In genomic region chr8:84980622-84981358, GRCm38 (mm10) we compare ENCODE assay signal across 8 mouse cellular contexts. TPM values are rescaled to one million over a fixed set of nuclear protein-coding genes. Genes with fewer than 3 reads are reported as not detected.
DNase-seq lines count a peak whose midpoint lies in the region; ATAC-seq lines count a peak whose summit lies in the region.

No protein-coding gene starts in this region.

- peaks cover 84% of the 10 kb centered on the region for H3K4me1 ChIP-seq in embryonic facial prominence, embryonic 13.5 days
- H3K4me1 ChIP-seq in midbrain, embryonic 12.5 days: peaks cover 65% of the 10 kb centered on the region

- H3K4me3 ChIP-seq in embryonic facial prominence, embryonic 13.5 days: no peak overlapping the region; the same call in 1 of the 2 replicates
- H3K4me3 ChIP-seq in midbrain, embryonic 12.5 days: no peak overlapping the region

- no peak for ATAC-seq in embryonic facial prominence, embryonic 13.5 days (ENCODE audit: insufficient number of reproducible peaks, insufficient read depth, low FRiP score, low TSS enrichment, low read depth)
- no peak for ATAC-seq in midbrain, embryonic 12.5 days (ENCODE audit: low FRiP score, low read depth)

- H3K36me3 ChIP-seq in embryonic facial prominence, embryonic 13.5 days: no peaks in the 10 kb centered on the region
- no peaks in the 10 kb centered on the region for H3K36me3 ChIP-seq in midbrain, embryonic 12.5 days

- peak overlapping the region; percentile 28 for H3K9ac ChIP-seq in embryonic facial prominence, embryonic 13.5 days
- no peak overlapping the region for H3K9ac ChIP-seq in midbrain, embryonic 12.5 days (replicated peaks)

- H3K27me3 ChIP-seq in embryonic facial prominence, embryonic 13.5 days: peaks cover 49% of the 10 kb centered on the region
- H3K27me3 ChIP-seq in midbrain, embryonic 12.5 days: peaks cover 89% of the 10 kb centered on the region

- peak overlapping the region; percentile 100 for H3K4me2 ChIP-seq in embryonic facial prominence, embryonic 13.5 days
- 0 out of 2 replicates have a peak overlapping the region, but pooled peaks have one; percentile 12 for H3K4me2 ChIP-seq in midbrain, embryonic 12.5 days (replicated peaks)

- DNase-seq in embryo, embryonic 11 days: peak; percentile 45
- DNase-seq in embryo, embryonic 10.5 days (ENCODE audit: low spot score): no peak
- peak; percentile 94 for DNase-seq in NIH3T3 (ENCODE audit: low read depth)
- DNase-seq in heart, postnatal 4 days: peak; percentile 86
- peak; percentile 83 for DNase-seq in left cerebral cortex, postnatal 4 days
- DNase-seq in thymus, postnatal 25 days: peak; percentile 24

- no peaks in the 10 kb centered on the region for H3K9me3 ChIP-seq in embryonic facial prominence, embryonic 13.5 days
- H3K9me3 ChIP-seq in midbrain, embryonic 12.5 days: no peaks in the 10 kb centered on the region

- H3K27ac ChIP-seq in embryonic facial prominence, embryonic 13.5 days: peak overlapping the region; percentile 30
- H3K27ac ChIP-seq in midbrain, embryonic 12.5 days (replicated peaks): no peak overlapping the region

- WGBS in embryonic facial prominence, embryonic 13.5 days: 28% methylated on average over 11 of the region's 11 CpGs
- WGBS in midbrain, embryonic 12.5 days: 42% methylated on average over 11 of the region's 11 CpGs

- intact Hi-C loops in left cerebral cortex, postnatal 4 days (cut with DNase I): no loop called here

RNA-seq across cellular contexts. Expression of gene Junb, which starts 2.3 kb away (rescaled TPM):
- 10.4 and 11.2 TPM in 2 replicates for polyA plus RNA-seq in embryonic facial prominence, embryonic 13.5 days (2015; fragmentation: Nextera tagmentation; extraction: Ambion mirVana)
- 10 to 100 TPM; 12.3 to 12.4 TPM for total RNA-seq in heart, postnatal 4 days (2021)
- total RNA-seq in left cerebral cortex, postnatal 4 days (2021): 10 to 100 TPM; 12.5 to 13.5 TPM
- 6.0 and 6.5 TPM in 2 replicates for polyA plus RNA-seq in midbrain, embryonic 12.5 days (2016; fragmentation: Nextera tagmentation; extraction: Ambion mirVana)

RNA-seq across cellular contexts. Expression of gene Hook2, which starts 9.6 kb away (rescaled TPM):
- polyA plus RNA-seq in embryonic facial prominence, embryonic 13.5 days (2015; fragmentation: Nextera tagmentation; extraction: Ambion mirVana): 23.2 and 24.7 TPM in 2 replicates
- 1 to 10 TPM; 2.2 to 2.6 TPM for total RNA-seq in heart, postnatal 4 days (2021)
- total RNA-seq in left cerebral cortex, postnatal 4 days (2021): 10 to 100 TPM; 28.3 to 32.5 TPM
- 17.7 and 18.7 TPM in 2 replicates for polyA plus RNA-seq in midbrain, embryonic 12.5 days (2016; fragmentation: Nextera tagmentation; extraction: Ambion mirVana)

RNA-seq across cellular contexts. Expression of gene Rnaseh2a, which starts 11.2 kb away (rescaled TPM):
- 93.2 and 94.5 TPM in 2 replicates for polyA plus RNA-seq in embryonic facial prominence, embryonic 13.5 days (2015; fragmentation: Nextera tagmentation; extraction: Ambion mirVana)
- 10 to 100 TPM; 61.8 to 69.1 TPM for total RNA-seq in heart, postnatal 4 days (2021)
- 10 to 100 TPM; 41.1 to 42.1 TPM for total RNA-seq in left cerebral cortex, postnatal 4 days (2021)
- 91.9 and 98.7 TPM in 2 replicates for polyA plus RNA-seq in midbrain, embryonic 12.5 days (2016; fragmentation: Nextera tagmentation; extraction: Ambion mirVana)

RNA-seq across cellular contexts. Expression of gene Prdx2, which starts 11.4 kb away (rescaled TPM):
- polyA plus RNA-seq in embryonic facial prominence, embryonic 13.5 days (2015; fragmentation: Nextera tagmentation; extraction: Ambion mirVana): 888 and 1,010 TPM in 2 replicates
- 100 to 1,000 TPM; 678 to 716 TPM for total RNA-seq in heart, postnatal 4 days (2021)
- 100 to 1,000 TPM; 665 to 681 TPM for total RNA-seq in left cerebral cortex, postnatal 4 days (2021)
- 1,292 and 1,309 TPM in 2 replicates for polyA plus RNA-seq in midbrain, embryonic 12.5 days (2016; fragmentation: Nextera tagmentation; extraction: Ambion mirVana)

RNA-seq across cellular contexts. Expression of gene Gm49661, which starts 11.6 kb away (rescaled TPM):
- not detected in 2 replicates for polyA plus RNA-seq in embryonic facial prominence, embryonic 13.5 days (2015; fragmentation: Nextera tagmentation; extraction: Ambion mirVana)
- total RNA-seq in heart, postnatal 4 days (2021): 1 to 10 TPM in 1 of 2 experiments, not detected in 1; 1.5 TPM
- not detected for total RNA-seq in left cerebral cortex, postnatal 4 days (2021)
- polyA plus RNA-seq in midbrain, embryonic 12.5 days (2016; fragmentation: Nextera tagmentation; extraction: Ambion mirVana): not detected in 2 replicates

Comparison
In these comparisons a context has a peak if more than half of its experiments do, and no peak if none do; other contexts are left out.
1. RNA of gene Hook2, which starts 9.6 kb away (total RNA-seq): 28.3 to 32.5 TPM in left cerebral cortex, postnatal 4 days; 2.2 to 2.6 TPM in heart, postnatal 4 days; every median in the first group is over 4 times any median in the second.